Mouse (Mus musculus) midbrain, embryonic 10.5 days (tissue): ENCODE measurements at regions not wholly inside any gene's neighbourhood (a gene's known extent, or its start where the extent isn't known, plus 50 kb on each side); places are given as distances from the start of the nearest gene placed in this dataset.
A peak's percentile ranks its signal among the peaks of the same experiment; 100 is the strongest.

Experiments
- DNase-seq: peaks from one replicate; pipeline ENCODE4 v3.0.0-alpha.2; 2017; ENCODE audit warnings: low spot score
- H3K27ac ChIP-seq: fragments of 300-500 bp; sonication (generic); replicated peaks from 2 replicates; pipeline ENCODE4 v1.5.1; 2016; ENCODE audit warnings: mild to moderate bottlenecking
- H3K27me3 ChIP-seq: fragments of 300-500 bp; sonication (generic); 2 replicates; pipeline ENCODE4 v1.6.1; 2016; ENCODE audit warnings: low read depth, mild to moderate bottlenecking; ENCODE audit not compliant: poor library complexity, severe bottlenecking
- H3K36me3 ChIP-seq: fragments of 300-500 bp; sonication (generic); 2 replicates; pipeline ENCODE4 v1.6.1; 2016; ENCODE audit warnings: mild to moderate bottlenecking, moderate library complexity
- H3K4me1 ChIP-seq: fragments of 300-500 bp; sonication (generic); 2 replicates; pipeline ENCODE4 v1.6.1; 2016
- H3K4me3 ChIP-seq: fragments of 300-500 bp; sonication (generic); 2 replicates; pipeline ENCODE4 v1.5.1; 2016; ENCODE audit warnings: mild to moderate bottlenecking, moderate library complexity
- H3K9me3 ChIP-seq: fragments of 300-500 bp; sonication (generic); replicated peaks from 2 replicates; pipeline ENCODE4 v1.6.1; 2016; ENCODE audit warnings: mild to moderate bottlenecking
- WGBS: fragments of 180-500 bp; shearing (Covaris S2); methylation state at CpG from one replicate; pipeline ENCODE4 v1.1.7; 2016; 5-methylcytosine and 5-hydroxymethylcytosine counted together

- no peak overlapping the region for H3K4me3 ChIP-seq
- no peaks in the 10 kb centered on the region for H3K36me3 ChIP-seq
- H3K9me3 ChIP-seq, result no peaks in the 10 kb centered on the region; the same call in 1 of the 2 replicates
- no peak overlapping the region for H3K27ac ChIP-seq
- H3K27me3 ChIP-seq, result no peaks in the 10 kb centered on the region
- no peak for DNase-seq
- WGBS, result 94% methylated on average over 4 of the region's 4 CpGs
- H3K4me1 ChIP-seq, result no peaks in the 10 kb centered on the region
Measured at GRCm38 (mm10) chr16:9242099-9242498, 412.2 kb downstream of the 1810013L24Rik start.

- WGBS, result 69% methylated on average over 3 of the region's 3 CpGs
- H3K36me3 ChIP-seq, result no peaks in the 10 kb centered on the region
Measured at GRCm38 (mm10) chr16:9247198-9247597, 417.3 kb downstream of the 1810013L24Rik start.

GRCm38 (mm10) chr16:9253054-9253453 is 423.2 kb downstream of the 1810013L24Rik start:
- no peaks in the 10 kb centered on the region for H3K27me3 ChIP-seq
- no peaks in the 10 kb centered on the region for H3K9me3 ChIP-seq
- H3K36me3 ChIP-seq, result no peaks in the 10 kb centered on the region
- no peak for DNase-seq
- no peak overlapping the region for H3K27ac ChIP-seq
- WGBS, result 89% methylated on average over 1 of the region's 1 CpGs
- no peaks in the 10 kb centered on the region for H3K4me1 ChIP-seq
- no peak overlapping the region for H3K4me3 ChIP-seq

More at GRCm38 (mm10) chr16:9247198-9247597, 417.3 kb downstream of the 1810013L24Rik start:
- H3K4me3 ChIP-seq, result no peak overlapping the region
- no peaks in the 10 kb centered on the region for H3K27me3 ChIP-seq
- no peaks in the 10 kb centered on the region for H3K9me3 ChIP-seq
- no peaks in the 10 kb centered on the region for H3K4me1 ChIP-seq
- no peak overlapping the region for H3K27ac ChIP-seq
- no peak for DNase-seq

- Histone ChIP-seq H3K4me3 (no peak overlapping the region), H3K4me1 (no peaks in the 10 kb centered on the region), H3K36me3 (no peaks in the 10 kb centered on the region), H3K9me3 (no peaks in the 10 kb centered on the region), H3K27ac (no peak overlapping the region), H3K27me3 (no peaks in the 10 kb centered on the region)
- DNase-seq, result no peak
- WGBS, result 68% methylated on average over 3 of the region's 3 CpGs
Measured at GRCm38 (mm10) chr16:9255351-9255750, 425.5 kb downstream of the 1810013L24Rik start.

GRCm38 (mm10) chr16:9260966-9261365 is 431.1 kb downstream of the 1810013L24Rik start:
- Histone ChIP-seq H3K9me3 (no peaks in the 10 kb centered on the region), H3K36me3 (no peaks in the 10 kb centered on the region), H3K4me1 (no peaks in the 10 kb centered on the region), H3K27me3 (peaks cover 13% of the 10 kb centered on the region; the same call in 1 of the 2 replicates), H3K4me3 (no peak overlapping the region), H3K27ac (no peak overlapping the region)
- 82% methylated on average over 3 of the region's 3 CpGs for WGBS
- no peak for DNase-seq

GRCm38 (mm10) chr16:9264554-9265145 is 434.8 kb downstream of the 1810013L24Rik start:
- Histone ChIP-seq H3K27me3 (peaks cover 49% of the 10 kb centered on the region), H3K4me1 (peaks cover 4% of the 10 kb centered on the region), H3K4me3 (no peak overlapping the region), H3K36me3 (no peaks in the 10 kb centered on the region), H3K9me3 (no peaks in the 10 kb centered on the region), H3K27ac (no peak overlapping the region)
- no peak for DNase-seq
- 45% methylated on average over 3 of the region's 3 CpGs for WGBS

GRCm38 (mm10) chr16:9267204-9267603 is 437.3 kb downstream of the 1810013L24Rik start:
- Histone ChIP-seq H3K27ac (no peak overlapping the region), H3K4me3 (no peak overlapping the region), H3K36me3 (no peaks in the 10 kb centered on the region), H3K27me3 (peaks cover 63% of the 10 kb centered on the region), H3K4me1 (peaks cover 19% of the 10 kb centered on the region), H3K9me3 (no peaks in the 10 kb centered on the region)
- DNase-seq, result no peak

GRCm38 (mm10) chr16:9270099-9270498 is 440.2 kb downstream of the 1810013L24Rik start:
- Histone ChIP-seq H3K4me1 (peaks cover 40% of the 10 kb centered on the region), H3K9me3 (no peaks in the 10 kb centered on the region), H3K4me3 (no peak overlapping the region), H3K36me3 (no peaks in the 10 kb centered on the region), H3K27ac (no peak overlapping the region), H3K27me3 (peaks cover 77% of the 10 kb centered on the region)
- DNase-seq, result no peak
- WGBS, result 46% methylated on average over 3 of the region's 3 CpGs

GRCm38 (mm10) chr16:9270671-9271070 is 440.8 kb downstream of the 1810013L24Rik start:
- Histone ChIP-seq H3K27ac (no peak overlapping the region), H3K4me1 (peaks cover 40% of the 10 kb centered on the region), H3K9me3 (no peaks in the 10 kb centered on the region)

GRCm38 (mm10) chr16:9273751-9274300 is 443.9 kb downstream of the 1810013L24Rik start:
- DNase-seq, result peak; percentile 67
- Histone ChIP-seq H3K4me1 (peaks cover 40% of the 10 kb centered on the region), H3K27ac (peak overlapping the region; percentile 33; the same call in 1 of the 2 replicates), H3K9me3 (no peaks in the 10 kb centered on the region), H3K27me3 (peaks cover 48% of the 10 kb centered on the region), H3K36me3 (no peaks in the 10 kb centered on the region), H3K4me3 (no peak overlapping the region)
- 43% methylated on average over 6 of the region's 6 CpGs for whole genome bisulfite sequencing

More at GRCm38 (mm10) chr16:9270671-9271070, 440.8 kb downstream of the 1810013L24Rik start:
- no peak overlapping the region for H3K4me3 ChIP-seq
- no peak for DNase-seq
- peaks cover 75% of the 10 kb centered on the region for H3K27me3 ChIP-seq
- WGBS, result 89% methylated on average over 1 of the region's 1 CpGs
- no peaks in the 10 kb centered on the region for H3K36me3 ChIP-seq

GRCm38 (mm10) chr16:9274583-9275100 is 444.7 kb downstream of the 1810013L24Rik start:
- H3K27me3 ChIP-seq, result peaks cover 40% of the 10 kb centered on the region
- DNase-seq, result no peak
- H3K9me3 ChIP-seq, result no peaks in the 10 kb centered on the region
- 83% methylated on average over 7 of the region's 7 CpGs for WGBS
- no peaks in the 10 kb centered on the region for H3K36me3 ChIP-seq
- peaks cover 37% of the 10 kb centered on the region for H3K4me1 ChIP-seq
- H3K4me3 ChIP-seq, result no peak overlapping the region
- peak overlapping the region; percentile 33; the same call in 1 of the 2 replicates for H3K27ac ChIP-seq

GRCm38 (mm10) chr16:9275426-9275825 is 445.5 kb downstream of the 1810013L24Rik start:
- Histone ChIP-seq H3K27me3 (peaks cover 40% of the 10 kb centered on the region), H3K27ac (no peak overlapping the region), H3K4me3 (no peak overlapping the region), H3K4me1 (peaks cover 37% of the 10 kb centered on the region), H3K36me3 (no peaks in the 10 kb centered on the region), H3K9me3 (no peaks in the 10 kb centered on the region)
- no peak for DNase-seq
- 76% methylated on average over 4 of the region's 4 CpGs for WGBS

GRCm38 (mm10) chr16:9277064-9277463 is 447.2 kb downstream of the 1810013L24Rik start:
- DNase-seq, result no peak
- WGBS, result 93% methylated on average over 1 of the region's 1 CpGs

More at GRCm38 (mm10) chr16:9277064-9277463, 447.2 kb downstream of the 1810013L24Rik start:
- peaks cover 46% of the 10 kb centered on the region for H3K4me1 ChIP-seq
- H3K4me3 ChIP-seq, result no peak overlapping the region
- no peak overlapping the region for H3K27ac ChIP-seq
- no peaks in the 10 kb centered on the region for H3K9me3 ChIP-seq
- H3K36me3 ChIP-seq, result no peaks in the 10 kb centered on the region
- peaks cover 28% of the 10 kb centered on the region for H3K27me3 ChIP-seq
